Mouse (Mus musculus) midbrain, embryonic 16.5 days (tissue): Measurements from ENCODE around the gene Gstm1. TPM values are rescaled to one million over a fixed set of nuclear protein-coding genes. Genes with fewer than 3 reads are reported as not detected.
"Not testable (repeated sequence)": the region's sequence is repeated elsewhere in the genome, so short reads cannot be mapped to it uniquely, and the experiment has no call there.

ENCODE experiments used
- ATAC-seq: fragments of 200-750 bp; cut with Nextera tagmentation; 2 replicates; pipeline ENCODE4 v1.8.0; 2017; ENCODE audit warnings: moderate TSS enrichment
- H3K27ac ChIP-seq: fragments of 300-500 bp; sonication (generic); 2 replicates; pipeline ENCODE4 v1.5.1; 2014; ENCODE audit warnings: mild to moderate bottlenecking, low read length, mixed read lengths
- H3K27me3 ChIP-seq: fragments of 300-500 bp; sonication (generic); 2 replicates; pipeline ENCODE4 v1.6.1; 2014; ENCODE audit warnings: low read depth, low read length, mixed read lengths; ENCODE audit not compliant: control insufficient read depth, insufficient read depth
- H3K36me3 ChIP-seq: fragments of 300-500 bp; sonication (generic); 2 replicates; pipeline ENCODE4 v1.6.1; 2014; ENCODE audit warnings: mild to moderate bottlenecking, low read length, moderate library complexity, mixed read lengths; ENCODE audit not compliant: control insufficient read depth, insufficient read depth
- H3K4me1 ChIP-seq: fragments of 300-500 bp; sonication (generic); 2 replicates; pipeline ENCODE4 v1.6.1; 2014; ENCODE audit warnings: mild to moderate bottlenecking, low read length, mixed read lengths; ENCODE audit not compliant: control insufficient read depth, insufficient read depth
- H3K4me2 ChIP-seq: fragments of 300-500 bp; sonication (generic); 2 replicates; pipeline ENCODE4 v1.6.1; 2014; ENCODE audit warnings: mild to moderate bottlenecking, low read length, mixed read lengths
- H3K4me3 ChIP-seq: fragments of 300-500 bp; sonication (generic); 2 replicates; pipeline ENCODE4 v1.5.1; 2014; ENCODE audit warnings: low read depth, mild to moderate bottlenecking, low read length, moderate library complexity, mixed read lengths
- H3K9ac ChIP-seq: fragments of 300-500 bp; sonication (generic); 2 replicates; pipeline ENCODE4 v1.6.1; 2014; ENCODE audit warnings: low read depth, low read length, mixed read lengths
- H3K9me3 ChIP-seq: fragments of 300-500 bp; sonication (generic); replicated peaks from 2 replicates; pipeline ENCODE4 v1.6.1; 2014; ENCODE audit warnings: mild to moderate bottlenecking, low read length, mixed read lengths; ENCODE audit not compliant: control insufficient read depth, poor library complexity, severe bottlenecking
- WGBS: fragments of 180-500 bp; shearing (Covaris S2); extraction: QIAGEN DNeasy Blood & Tissue Kit; methylation state at CpG from one replicate; pipeline ENCODE4 v1.1.7; 2014; 5-methylcytosine and 5-hydroxymethylcytosine counted together
- polyA plus RNA-seq: library from polyadenylated mRNA; unstranded; fragments of >200 nt; fragmentation: Nextera tagmentation; extraction: Ambion mirVana; gene quantifications from 2 replicates; pipeline ENCODE4 v1.2.1, GENCODE M21; 2015

The Gstm1 gene
- polyA plus RNA-seq, 1 experiment from 2014 or later, result 139 TPM

- no peaks in the 10 kb centered on the region for H3K36me3 ChIP-seq
- no peak overlapping the region for H3K27ac ChIP-seq
- ATAC-seq, result no peak
- no peak overlapping the region for H3K4me3 ChIP-seq
- H3K9ac ChIP-seq, result no peak overlapping the region
- H3K4me2 ChIP-seq, result no peak overlapping the region
- no peaks in the 10 kb centered on the region for H3K9me3 ChIP-seq
- WGBS, result 83% methylated on average over 3 of the region's 3 CpGs
- H3K27me3 ChIP-seq, result no peaks in the 10 kb centered on the region
- H3K4me1 ChIP-seq, result no peaks in the 10 kb centered on the region
These were observed 18.3 kb downstream of the Gstm1 start for GRCm38 (mm10) chr3:107999491-107999890.

GRCm38 (mm10) chr3:107998591-107998990 lies 19.2 kb downstream of the Gstm1 start:
- WGBS, result 81% methylated on average over 3 of the region's 3 CpGs
- ATAC-seq, result no peak
- no peaks in the 10 kb centered on the region for H3K27me3 ChIP-seq
- no peaks in the 10 kb centered on the region for H3K36me3 ChIP-seq
- H3K27ac ChIP-seq, result no peak overlapping the region
- no peaks in the 10 kb centered on the region for H3K4me1 ChIP-seq
- no peak overlapping the region for H3K9ac ChIP-seq
- no peaks in the 10 kb centered on the region for H3K9me3 ChIP-seq
- H3K4me3 ChIP-seq, result no peak overlapping the region
- no peak overlapping the region for H3K4me2 ChIP-seq

DNA sequence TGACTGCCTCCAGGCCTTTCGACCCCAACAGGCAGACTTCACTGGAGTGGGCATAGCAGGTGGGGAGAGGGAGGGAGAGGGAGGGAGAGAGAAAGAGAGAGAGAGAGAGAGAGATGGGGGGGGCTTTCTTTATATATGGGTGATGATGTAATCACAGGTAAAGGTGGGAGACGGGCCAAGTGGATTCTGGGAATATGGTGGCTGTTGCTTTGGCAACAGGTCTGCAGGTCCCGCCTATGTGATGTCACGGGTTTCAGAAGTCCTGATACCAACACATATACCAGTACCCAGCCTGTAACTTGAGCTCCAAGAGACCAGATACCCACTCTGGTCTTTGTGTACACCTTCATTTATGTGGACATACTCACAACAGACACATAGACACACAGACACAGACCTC lies 21.2 kb downstream of the Gstm1 start:
- Histone ChIP-seq H3K36me3 (no peaks in the 10 kb centered on the region), H3K27ac (no peak overlapping the region), H3K9ac (no peak overlapping the region), H3K4me3 (no peak overlapping the region), H3K27me3 (no peaks in the 10 kb centered on the region), H3K4me2 (no peak overlapping the region), H3K9me3 (no peaks in the 10 kb centered on the region), H3K4me1 (no peaks in the 10 kb centered on the region)
- WGBS, result 86% methylated on average over 4 of the region's 4 CpGs
- no peak for ATAC-seq

- H3K9ac ChIP-seq, H3K4me1 ChIP-seq, H3K4me3 ChIP-seq, H3K27me3 ChIP-seq, H3K27ac ChIP-seq, H3K36me3 ChIP-seq, H3K4me2 ChIP-seq, ATAC-seq, H3K9me3 ChIP-seq: not testable (repeated sequence)
- 74% methylated on average over 2 of the region's 2 CpGs for WGBS
These were observed 21.8 kb downstream of the Gstm1 start for GRCm38 (mm10) chr3:107995974-107996373.

DNA sequence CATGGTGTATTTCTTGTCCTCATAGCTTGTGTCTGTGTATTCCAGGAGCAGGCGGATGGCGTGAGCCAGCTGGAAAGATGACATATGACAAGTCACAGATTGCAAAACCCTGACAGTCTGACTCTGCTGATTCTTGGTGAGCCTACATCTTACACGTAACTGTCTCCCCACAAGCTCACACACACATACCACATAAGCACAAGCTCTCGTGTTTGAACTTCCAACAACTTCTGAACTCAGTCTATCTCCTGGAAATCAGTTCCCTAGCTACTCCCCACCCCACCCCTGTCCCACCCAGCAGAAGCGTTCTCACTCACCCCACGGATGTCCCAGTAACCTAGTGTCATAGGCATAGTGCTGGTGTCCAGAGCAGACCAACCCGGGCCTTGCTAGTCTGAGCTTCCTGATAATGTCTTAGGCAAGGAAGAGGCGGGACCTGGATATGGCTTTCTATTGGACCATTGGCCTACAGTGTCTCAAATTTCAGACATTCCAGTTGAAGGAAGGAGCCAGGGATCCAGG lies 31.7 kb downstream of the Gstm1 start, which contains the start of gene Gstm2:
TSS of gene Gstm2 (minus strand) at position 413 of the 522 bp plus-strand sequence.
- no peak within 1 kb of the TSS for H3K9ac ChIP-seq
- no peaks in the 10 kb centered on the region for H3K36me3 ChIP-seq
- H3K27me3 ChIP-seq, result no peaks in the 10 kb centered on the region
- no peaks in the 10 kb centered on the region for H3K4me1 ChIP-seq
- no peak within 1 kb of the TSS for H3K4me2 ChIP-seq
- no peak within 1 kb of the TSS for H3K27ac ChIP-seq
- ATAC-seq, result no peak
- no peaks in the 10 kb centered on the region for H3K9me3 ChIP-seq
- no peak within 1 kb of the TSS for H3K4me3 ChIP-seq
- WGBS, result 65% methylated on average over 8 of the region's 8 CpGs

GRCm38 (mm10) chr3:107985141-107985540 lies 32.6 kb downstream of the Gstm1 start:
- ATAC-seq, H3K4me3 ChIP-seq, H3K4me2 ChIP-seq, H3K4me1 ChIP-seq, H3K9ac ChIP-seq, H3K9me3 ChIP-seq, H3K27me3 ChIP-seq, H3K36me3 ChIP-seq, H3K27ac ChIP-seq: not testable (repeated sequence)
- 100% methylated on average over 2 of the region's 2 CpGs for WGBS

- Histone ChIP-seq H3K4me3 (no peak overlapping the region), H3K36me3 (no peaks in the 10 kb centered on the region), H3K9me3 (no peaks in the 10 kb centered on the region), H3K4me2 (no peak overlapping the region), H3K27ac (no peak overlapping the region), H3K4me1 (no peaks in the 10 kb centered on the region), H3K27me3 (no peaks in the 10 kb centered on the region), H3K9ac (no peak overlapping the region)
- ATAC-seq, result no peak
- 89% methylated on average over 5 of the region's 5 CpGs for WGBS
These were observed 33.3 kb downstream of the Gstm1 start for GRCm38 (mm10) chr3:107984471-107984870.

- Histone ChIP-seq H3K9ac (no peak overlapping the region), H3K27ac (no peak overlapping the region), H3K4me3 (no peak overlapping the region), H3K4me1 (no peaks in the 10 kb centered on the region), H3K27me3 (no peaks in the 10 kb centered on the region), H3K4me2 (no peak overlapping the region), H3K9me3 (no peaks in the 10 kb centered on the region), H3K36me3 (no peaks in the 10 kb centered on the region)
- ATAC-seq, result no peak
- 73% methylated on average over 3 of the region's 3 CpGs for WGBS
These were observed 34.0 kb downstream of the Gstm1 start for GRCm38 (mm10) chr3:107983771-107984170.

- Histone ChIP-seq H3K27ac (no peak overlapping the region), H3K4me2 (no peak overlapping the region), H3K4me3 (no peak overlapping the region), H3K9ac (no peak overlapping the region), H3K9me3 (no peaks in the 10 kb centered on the region), H3K4me1 (no peaks in the 10 kb centered on the region), H3K27me3 (no peaks in the 10 kb centered on the region), H3K36me3 (no peaks in the 10 kb centered on the region)
- WGBS, result 81% methylated on average over 6 of the region's 6 CpGs
- no peak for ATAC-seq
These were observed 35.0 kb downstream of the Gstm1 start for GRCm38 (mm10) chr3:107982726-107983125.
